ENCODE assay signal across 11 mouse cellular contexts in the genomic region with DNA sequence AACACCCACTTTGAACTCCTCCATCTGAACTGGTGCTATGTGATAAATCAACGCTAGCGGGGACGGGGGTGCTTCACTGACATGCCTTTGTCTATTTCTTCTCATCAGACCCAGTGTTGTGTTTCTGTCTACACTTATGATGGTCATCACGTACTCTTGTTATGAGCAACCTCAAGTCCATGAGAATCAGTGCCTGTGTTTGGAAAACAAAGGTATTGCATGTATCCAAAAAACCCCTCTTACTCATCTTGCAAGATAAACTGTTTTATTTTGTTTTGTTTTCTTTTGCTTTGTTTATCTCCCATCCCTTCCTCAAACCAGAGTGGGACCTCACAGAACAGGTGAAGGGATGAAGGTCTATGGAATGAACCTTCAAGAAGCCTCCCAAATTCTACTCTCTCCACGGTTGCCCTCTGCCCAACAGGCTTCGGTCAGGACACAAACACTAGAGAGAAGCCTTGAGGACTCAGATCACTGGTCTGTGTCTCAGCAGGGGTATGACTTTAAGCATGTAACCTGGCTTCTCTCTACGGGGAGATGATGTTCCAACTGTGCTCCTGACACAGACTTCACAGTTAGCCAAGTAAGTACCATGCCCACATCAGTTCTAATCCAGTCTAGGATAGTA.
"Had no signal": no experiment of that assay in that cellular context is flagged by ENCODE, and none has a peak within 500 bp of the region (broad histone marks: within the 10 kb centered on the region; RNA-seq: fewer than 3 reads in every experiment).

No protein-coding gene starts in this region.

- H3K4me2 ChIP-seq: intestine, embryonic 15.5 days; limb, embryonic 12.5 days; midbrain, embryonic 13.5 days; neural tube, embryonic 12.5 days had no signal

- DNase-seq: kidney, adult 8-10 months; kidney, postnatal 4 days; lung, adult 18-20 months; right cerebral cortex, postnatal 4 days had no signal

- H3K9ac ChIP-seq: intestine, embryonic 15.5 days; limb, embryonic 12.5 days; liver, embryonic 14.5 days; midbrain, embryonic 13.5 days; neural tube, embryonic 12.5 days had no signal

- H3K27me3 ChIP-seq: intestine, embryonic 15.5 days; limb, embryonic 12.5 days; midbrain, embryonic 13.5 days; neural tube, embryonic 12.5 days had no signal

- H3K9me3 ChIP-seq: intestine, embryonic 15.5 days; limb, embryonic 12.5 days; midbrain, embryonic 13.5 days; neural tube, embryonic 12.5 days had no signal

- H3K27ac ChIP-seq: intestine, embryonic 15.5 days; layer of hippocampus, adult 2 months; limb, embryonic 12.5 days; liver, embryonic 14.5 days; midbrain, embryonic 13.5 days; neural tube, embryonic 12.5 days; stomach, postnatal 0 days had no signal

- H3K36me3 ChIP-seq: intestine, embryonic 15.5 days; midbrain, embryonic 13.5 days; neural tube, embryonic 12.5 days had no signal

- ATAC-seq: intestine, embryonic 15.5 days; midbrain, embryonic 13.5 days had no signal

- H3K4me3 ChIP-seq: intestine, embryonic 15.5 days; layer of hippocampus, adult 2 months; limb, embryonic 12.5 days; midbrain, embryonic 13.5 days; neural tube, embryonic 12.5 days had no signal
